Mouse (Mus musculus): ENCODE results near the gene Il10rb. TPM values are rescaled to one million over a fixed set of nuclear protein-coding genes. Genes with fewer than 3 reads are reported as not detected.

The Il10rb gene
- polyA plus RNA-seq, 1 experiment = 53.1 TPM

- Histone ChIP-seq H3K4me1 (ENCODE audit: control insufficient read depth, insufficient read depth, low read length) (peaks cover 9% of the 10 kb centered on the region), H3K4me3 (replicated peaks; ENCODE audit: extremely low read depth, low read depth, low read length) (peak overlapping the region; percentile 77)
- under 1% methylated on average over 13 of the region's 13 CpGs for WGBS
- peak; percentile 65 for DNase-seq
- TF ChIP-seq CTCF (IDR thresholded peaks at IDR 0.05; ENCODE audit: insufficient read depth, low read length) (no peak), POLR2A (IDR thresholded peaks at IDR 0.05; ENCODE audit: borderline replicate concordance, extremely low read depth, low read depth, low read length) (0 out of 2 replicates have a peak, but pooled peaks have one; percentile 3)
Observed at GRCm38 (mm10) chr16:91406585-91407220, 739 bp downstream of the Il10rb start.

- TF ChIP-seq POLR2A (IDR thresholded peaks at IDR 0.05; ENCODE audit: borderline replicate concordance, extremely low read depth, low read depth, low read length) = no peak
- no peak for TF ChIP-seq CTCF (IDR thresholded peaks at IDR 0.05; ENCODE audit: insufficient read depth, low read length)
- WGBS = 41% methylated on average over 12 of the region's 12 CpGs
- DNase-seq = no peak
- H3K4me1 ChIP-seq (ENCODE audit: control insufficient read depth, insufficient read depth, low read length) = peaks cover 6% of the 10 kb centered on the region
- H3K4me3 ChIP-seq (replicated peaks; ENCODE audit: extremely low read depth, low read depth, low read length) = no peak overlapping the region
Observed at GRCm38 (mm10) chr16:91413102-91413844, 7.3 kb downstream of the Il10rb start.

GRCm38 (mm10) chr16:91415391-91416189 lies 9.6 kb downstream of the Il10rb start:
- Histone ChIP-seq H3K4me3 (replicated peaks; ENCODE audit: extremely low read depth, low read depth, low read length) (no peak overlapping the region), H3K4me1 (ENCODE audit: control insufficient read depth, insufficient read depth, low read length) (peaks cover 6% of the 10 kb centered on the region)
- TF ChIP-seq CTCF (IDR thresholded peaks at IDR 0.05; ENCODE audit: insufficient read depth, low read length) = no peak
- TF ChIP-seq POLR2A (IDR thresholded peaks at IDR 0.05; ENCODE audit: borderline replicate concordance, extremely low read depth, low read depth, low read length) = no peak
- DNase-seq = no peak
- WGBS = 63% methylated on average over 9 of the region's 9 CpGs

GRCm38 (mm10) chr16:91416357-91416756 lies 10.4 kb downstream of the Il10rb start:
- no peak for TF ChIP-seq POLR2A (IDR thresholded peaks at IDR 0.05; ENCODE audit: borderline replicate concordance, extremely low read depth, low read depth, low read length)
- TF ChIP-seq CTCF (IDR thresholded peaks at IDR 0.05; ENCODE audit: insufficient read depth, low read length) = no peak
- peaks cover 6% of the 10 kb centered on the region for H3K4me1 ChIP-seq (ENCODE audit: control insufficient read depth, insufficient read depth, low read length)
- DNase-seq = no peak
- H3K4me3 ChIP-seq (replicated peaks; ENCODE audit: extremely low read depth, low read depth, low read length) = no peak overlapping the region
- 97% methylated on average over 6 of the region's 6 CpGs for WGBS

- peaks cover 6% of the 10 kb centered on the region for H3K4me1 ChIP-seq (ENCODE audit: control insufficient read depth, insufficient read depth, low read length)
- 65% methylated on average over 7 of the region's 7 CpGs for WGBS
- no peak for TF ChIP-seq POLR2A (IDR thresholded peaks at IDR 0.05; ENCODE audit: borderline replicate concordance, extremely low read depth, low read depth, low read length)
- no peak for TF ChIP-seq CTCF (IDR thresholded peaks at IDR 0.05; ENCODE audit: insufficient read depth, low read length)
- DNase-seq = no peak
- H3K4me3 ChIP-seq (replicated peaks; ENCODE audit: extremely low read depth, low read depth, low read length) = no peak overlapping the region
Observed at GRCm38 (mm10) chr16:91416938-91417337, 11.0 kb downstream of the Il10rb start.

- Histone ChIP-seq H3K4me1 (ENCODE audit: control insufficient read depth, insufficient read depth, low read length) (peaks cover 1% of the 10 kb centered on the region), H3K4me3 (replicated peaks; ENCODE audit: extremely low read depth, low read depth, low read length) (no peak overlapping the region)
- 79% methylated on average over 5 of the region's 5 CpGs for WGBS
- TF ChIP-seq CTCF (IDR thresholded peaks at IDR 0.05; ENCODE audit: insufficient read depth, low read length) (no peak), POLR2A (IDR thresholded peaks at IDR 0.05; ENCODE audit: borderline replicate concordance, extremely low read depth, low read depth, low read length) (no peak)
- no peak for DNase-seq
Observed at GRCm38 (mm10) chr16:91418531-91418930, 12.6 kb downstream of the Il10rb start.

GRCm38 (mm10) chr16:91425816-91426215 lies 19.9 kb downstream of the Il10rb start:
- DNase-seq = no peak

GRCm38 (mm10) chr16:91426586-91426985 lies 20.6 kb downstream of the Il10rb start:
- H3K4me1 ChIP-seq (ENCODE audit: control insufficient read depth, insufficient read depth, low read length) = no peaks in the 10 kb centered on the region
- WGBS = 84% methylated on average over 4 of the region's 4 CpGs
- no peak for DNase-seq
- H3K4me3 ChIP-seq (replicated peaks; ENCODE audit: extremely low read depth, low read depth, low read length) = no peak overlapping the region
- TF ChIP-seq POLR2A (IDR thresholded peaks at IDR 0.05; ENCODE audit: borderline replicate concordance, extremely low read depth, low read depth, low read length) (no peak), CTCF (IDR thresholded peaks at IDR 0.05; ENCODE audit: insufficient read depth, low read length) (no peak)

More at GRCm38 (mm10) chr16:91425816-91426215, 19.9 kb downstream of the Il10rb start:
- H3K4me3 ChIP-seq (replicated peaks; ENCODE audit: extremely low read depth, low read depth, low read length) = no peak overlapping the region
- TF ChIP-seq CTCF (IDR thresholded peaks at IDR 0.05; ENCODE audit: insufficient read depth, low read length) = no peak
- TF ChIP-seq POLR2A (IDR thresholded peaks at IDR 0.05; ENCODE audit: borderline replicate concordance, extremely low read depth, low read depth, low read length) = no peak
- WGBS = 87% methylated on average over 6 of the region's 6 CpGs
- H3K4me1 ChIP-seq (ENCODE audit: control insufficient read depth, insufficient read depth, low read length) = no peaks in the 10 kb centered on the region

- Histone ChIP-seq H3K4me1 (ENCODE audit: control insufficient read depth, insufficient read depth, low read length) (no peaks in the 10 kb centered on the region), H3K4me3 (replicated peaks; ENCODE audit: extremely low read depth, low read depth, low read length) (no peak overlapping the region)
- no peak for TF ChIP-seq POLR2A (IDR thresholded peaks at IDR 0.05; ENCODE audit: borderline replicate concordance, extremely low read depth, low read depth, low read length)
- TF ChIP-seq CTCF (IDR thresholded peaks at IDR 0.05; ENCODE audit: insufficient read depth, low read length) = no peak
- no peak for DNase-seq
- WGBS = 58% methylated on average over 5 of the region's 5 CpGs
Observed at GRCm38 (mm10) chr16:91427461-91427860, 21.5 kb downstream of the Il10rb start.

Data from lung, adult 2 months (tissue).